Mouse (Mus musculus) heart, embryonic 14.5 days (tissue): ENCODE measurements around the gene Phlda2. TPM values are rescaled to one million over a fixed set of nuclear protein-coding genes. Genes with fewer than 3 reads are reported as not detected.

Experiments
- ATAC-seq: fragments of 200-750 bp; cut with Nextera tagmentation; 2 replicates; pipeline ENCODE4 v1.8.0; 2017; ENCODE audit warnings: low read depth, moderate TSS enrichment; ENCODE audit not compliant: insufficient number of reproducible peaks, insufficient read depth, low FRiP score
- H3K27ac ChIP-seq, 2 experiments: fragments of 200-500 bp in 1 of 2; fragments of 300-500 bp in 1 of 2; sonication (generic) in 1 of 2; replicated peaks in 1 of 2; 2 replicates each; pipeline ENCODE4 v1.5.1; 2012 to 2014; ENCODE audit warnings: low read depth in 2 of 2, low read length in 2 of 2, control low read depth in 1 of 2, mild to moderate bottlenecking in 1 of 2, mixed read lengths in 1 of 2; ENCODE audit not compliant: control insufficient read depth in 1 of 2, insufficient read depth in 1 of 2
- H3K27me3 ChIP-seq: fragments of 300-500 bp; sonication (generic); 2 replicates; pipeline ENCODE4 v1.6.1; 2014; ENCODE audit warnings: mild to moderate bottlenecking, low read length, control low read depth; ENCODE audit not compliant: control insufficient read depth, insufficient read depth
- H3K36me3 ChIP-seq: fragments of 300-500 bp; sonication (generic); 2 replicates; pipeline ENCODE4 v1.6.1; 2014; ENCODE audit warnings: mild to moderate bottlenecking, control low read depth, low read length, mixed read lengths; ENCODE audit not compliant: control insufficient read depth, insufficient read depth
- H3K4me1 ChIP-seq, 2 experiments: fragments of 200-500 bp in 1 of 2; fragments of 300-500 bp in 1 of 2; sonication (generic) in 1 of 2; 2 replicates each; pipeline ENCODE4 v1.6.1; 2012 to 2014; ENCODE audit warnings: low read length in 2 of 2, control low read depth in 1 of 2, mixed read lengths in 1 of 2; ENCODE audit not compliant: control insufficient read depth in 2 of 2, insufficient read depth in 2 of 2
- H3K4me2 ChIP-seq: fragments of 300-500 bp; sonication (generic); 2 replicates; pipeline ENCODE4 v1.6.1; 2014; ENCODE audit warnings: mild to moderate bottlenecking, low read length
- H3K4me3 ChIP-seq, 2 experiments: fragments of 200-500 bp in 1 of 2; fragments of 300-500 bp in 1 of 2; sonication (generic) in 1 of 2; 2 replicates each; pipeline ENCODE4 v1.5.1; 2012 to 2014; ENCODE audit warnings: low read length in 2 of 2, mild to moderate bottlenecking in 2 of 2, control low read depth in 1 of 2, low read depth in 1 of 2, moderate library complexity in 1 of 2; ENCODE audit not compliant: control insufficient read depth in 1 of 2, insufficient read depth in 1 of 2
- H3K9ac ChIP-seq: fragments of 300-500 bp; sonication (generic); 2 replicates; pipeline ENCODE4 v1.6.1; 2014; ENCODE audit warnings: mild to moderate bottlenecking, low read length
- H3K9me3 ChIP-seq: fragments of 300-500 bp; sonication (generic); 2 replicates; pipeline ENCODE4 v1.6.1; 2016; ENCODE audit warnings: low read length, control low read depth; ENCODE audit not compliant: control insufficient read depth
- WGBS: fragments of 180-500 bp; shearing (Covaris S2); extraction: QIAGEN DNeasy Blood & Tissue Kit; methylation state at CpG from one replicate; pipeline ENCODE4 v1.1.7; 2014; 5-methylcytosine and 5-hydroxymethylcytosine counted together
- polyA plus RNA-seq: library from polyadenylated mRNA; unstranded; fragments of >200 nt; fragmentation: Nextera tagmentation; extraction: Ambion mirVana; gene quantifications from 2 replicates; pipeline ENCODE4 v1.2.1, GENCODE M21; 2014

The Phlda2 gene
- polyA plus RNA-seq, 1 experiment from 2014 or later, result 0.63 TPM

DNA sequence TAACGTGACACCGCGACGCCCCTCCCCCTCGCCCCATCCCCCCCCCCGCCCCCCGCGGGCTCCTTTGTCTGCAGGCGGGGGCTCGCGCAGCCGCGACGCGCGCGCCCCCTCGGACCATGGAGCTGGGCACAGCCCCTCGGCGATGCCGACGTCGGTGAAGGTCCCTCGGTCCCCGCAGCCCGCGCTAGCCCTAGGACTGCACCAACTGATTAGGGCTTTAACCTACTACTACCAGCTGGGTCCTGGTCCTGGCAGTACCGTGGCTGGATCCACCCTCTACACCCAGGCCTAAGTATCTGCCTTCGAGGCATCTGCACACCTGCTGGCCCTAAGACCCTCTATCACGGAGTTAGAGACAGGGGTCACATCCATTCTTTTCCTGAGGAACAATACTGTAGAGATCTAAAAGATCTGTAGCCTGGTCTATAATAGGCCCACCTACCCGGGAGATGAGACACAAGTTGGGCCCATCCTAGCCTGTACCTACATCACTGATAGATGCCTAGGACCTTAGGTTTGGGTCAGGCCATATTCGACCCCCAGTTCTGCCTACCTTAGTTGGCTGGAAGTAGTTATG, 41.6 kb downstream of the Phlda2 start:
- ATAC-seq, result 0 out of 2 replicates have a peak, but pooled peaks have one; percentile 9
- peaks cover 15 to 27% of the 10 kb centered on the region in 2 experiments for H3K4me1 ChIP-seq
- peaks cover 4% of the 10 kb centered on the region; the same call in 1 of the 2 replicates for H3K9me3 ChIP-seq
- peak overlapping the region; percentile 40 to 68 for H3K4me3 ChIP-seq
- 42% methylated on average over 17 of the region's 32 CpGs for WGBS
- H3K9ac ChIP-seq, result peak overlapping the region; percentile 66
- peak overlapping the region; percentile 13 to 58 for H3K27ac ChIP-seq
- no peaks in the 10 kb centered on the region for H3K27me3 ChIP-seq
- peak overlapping the region; percentile 77 for H3K4me2 ChIP-seq
- no peaks in the 10 kb centered on the region for H3K36me3 ChIP-seq

DNA sequence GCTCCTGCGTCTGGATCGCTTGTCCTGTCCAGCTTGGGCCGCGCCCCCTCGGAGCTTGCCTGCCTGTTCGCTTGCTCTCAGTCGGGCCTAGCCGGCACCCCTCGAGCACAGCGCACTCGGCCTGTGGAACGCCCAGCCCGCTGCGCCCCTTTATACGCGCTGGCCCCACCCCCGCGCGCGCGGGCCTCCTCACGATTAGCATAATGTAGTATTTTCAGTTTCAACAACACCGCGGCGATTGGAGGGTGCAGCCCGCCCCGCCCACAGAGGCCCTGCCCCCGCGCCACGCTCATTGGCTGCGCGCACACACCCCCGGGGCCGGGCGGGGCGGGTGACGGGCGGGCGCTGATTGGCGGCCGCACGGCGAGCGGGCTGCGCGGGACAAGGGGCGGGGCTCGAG, 42.1 kb downstream of the Phlda2 start, which contains the start of gene Cdkn1c:
Gene Cdkn1c, minus strand, starts transcription at position 177 of the 400 bp plus-strand sequence.
- H3K4me3 ChIP-seq, result peak within 1 kb of the TSS; percentile 65 to 68
- peak within 1 kb of the TSS; percentile 77 for H3K4me2 ChIP-seq
- peaks cover 4% of the 10 kb centered on the region; the same call in 1 of the 2 replicates for H3K9me3 ChIP-seq
- H3K36me3 ChIP-seq, result no peaks in the 10 kb centered on the region
- no peaks in the 10 kb centered on the region for H3K27me3 ChIP-seq
- H3K4me1 ChIP-seq, result peaks cover 12 to 27% of the 10 kb centered on the region in 2 experiments
- H3K27ac ChIP-seq, result peak within 1 kb of the TSS; percentile 13 to 72
- peak; percentile 86 for ATAC-seq
- 27% methylated on average over 47 of the region's 48 CpGs for WGBS
- peak within 1 kb of the TSS; percentile 79 for H3K9ac ChIP-seq

DNA sequence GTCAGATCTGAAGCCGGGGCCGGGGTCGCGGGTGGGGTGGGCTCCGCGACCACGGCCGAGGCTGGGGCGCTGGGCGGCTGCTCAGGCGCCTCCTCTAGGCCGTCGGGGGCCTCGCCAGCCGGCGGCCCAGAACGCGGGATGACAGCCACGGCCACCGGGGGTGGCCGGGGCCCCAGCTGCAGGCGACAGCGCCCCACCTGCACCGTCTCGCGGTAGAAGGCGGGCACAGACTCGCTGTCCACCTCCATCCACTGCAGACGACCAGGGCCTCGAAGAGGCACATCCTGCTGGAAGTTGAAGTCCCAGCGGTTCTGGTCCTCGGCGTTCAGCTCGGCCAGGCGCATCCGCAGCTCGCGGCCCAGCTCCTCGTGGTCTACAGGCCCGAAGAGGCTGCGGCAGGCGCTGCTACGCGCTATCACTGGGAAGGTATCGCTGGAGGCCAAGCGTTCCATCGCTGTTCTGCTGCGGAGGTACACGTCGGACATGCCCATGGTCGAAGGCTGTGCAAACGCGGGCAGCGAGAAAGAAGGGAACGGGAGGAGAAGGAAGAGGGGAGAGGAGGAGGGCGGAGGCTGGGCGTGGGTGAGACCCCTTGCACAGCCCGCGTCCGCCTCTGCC, 42.6 kb downstream of the Phlda2 start:
- no peaks in the 10 kb centered on the region for H3K27me3 ChIP-seq

DNA sequence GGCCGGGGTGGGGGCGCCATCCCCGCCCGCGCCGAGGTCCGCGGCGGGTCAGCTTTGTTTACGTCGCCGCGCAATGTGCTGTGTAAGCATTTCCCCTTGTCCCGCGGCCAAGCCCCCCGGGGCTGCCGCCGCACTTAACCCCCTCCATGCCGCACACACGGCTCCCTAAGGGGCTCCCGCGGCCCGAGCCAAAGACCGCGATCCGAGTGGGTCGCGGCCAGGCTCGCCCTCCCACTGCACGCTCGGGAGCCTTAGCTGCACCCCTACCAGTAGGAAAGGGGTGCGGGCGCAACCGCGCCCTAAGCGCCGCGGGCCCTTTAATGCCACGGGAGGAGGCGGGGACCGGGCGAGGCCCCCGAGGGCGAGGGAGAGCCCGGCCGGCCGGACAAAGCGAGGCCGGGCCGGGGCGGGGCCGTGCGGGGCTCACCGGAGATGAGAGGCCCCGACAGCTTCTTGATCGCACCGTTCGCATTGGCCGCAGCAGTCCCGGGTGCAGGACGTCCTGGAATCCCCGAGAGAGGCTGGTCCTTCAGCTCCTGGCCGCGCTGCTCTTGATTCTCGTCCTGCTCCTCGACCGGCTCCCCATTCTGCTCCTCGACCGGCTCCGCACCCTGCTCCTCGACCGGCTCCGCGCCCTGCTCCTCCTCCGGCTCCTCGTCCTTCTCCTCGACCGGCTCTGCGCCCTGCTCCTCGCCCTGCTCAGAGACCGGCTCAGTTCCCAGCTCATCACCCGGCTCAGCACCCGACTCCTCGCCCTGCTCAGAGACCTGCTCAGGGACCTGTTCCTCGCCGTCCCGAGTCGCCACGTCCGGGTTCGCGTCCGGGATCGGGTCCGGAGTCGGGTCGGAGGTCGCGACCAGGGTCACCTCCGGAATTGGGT, 43.4 kb downstream of the Phlda2 start:
- 19% methylated on average over 87 of the region's 100 CpGs for WGBS
- peak overlapping the region; percentile 79 for H3K9ac ChIP-seq
- no peaks in the 10 kb centered on the region for H3K27me3 ChIP-seq
- ATAC-seq, result peak; percentile 8; the same call in 1 of the 2 replicates
- H3K4me2 ChIP-seq, result peak overlapping the region; percentile 77
- H3K4me3 ChIP-seq, result peak overlapping the region; percentile 65 to 68
- H3K4me1 ChIP-seq, result peaks cover 4 to 18% of the 10 kb centered on the region in 2 experiments; a peak in 3 of 4 replicates
- peak overlapping the region; percentile 14 to 72 for H3K27ac ChIP-seq
- peaks cover 4% of the 10 kb centered on the region; the same call in 1 of the 2 replicates for H3K9me3 ChIP-seq
- H3K36me3 ChIP-seq, result no peaks in the 10 kb centered on the region

More for the DNA sequence above, 42.6 kb downstream of the Phlda2 start:
- Histone ChIP-seq H3K4me1 (peaks cover 11 to 26% of the 10 kb centered on the region in 2 experiments; a peak in 3 of 4 replicates), H3K36me3 (no peaks in the 10 kb centered on the region), H3K9ac (peak overlapping the region; percentile 79), H3K4me2 (peak overlapping the region; percentile 77), H3K27ac (peak overlapping the region; percentile 8 to 72; a peak in 3 of 4 replicates), H3K4me3 (peak overlapping the region; percentile 65 to 68), H3K9me3 (peaks cover 4% of the 10 kb centered on the region; the same call in 1 of the 2 replicates)
- no peak for ATAC-seq
- 30% methylated on average over 58 of the region's 60 CpGs for WGBS

DNA sequence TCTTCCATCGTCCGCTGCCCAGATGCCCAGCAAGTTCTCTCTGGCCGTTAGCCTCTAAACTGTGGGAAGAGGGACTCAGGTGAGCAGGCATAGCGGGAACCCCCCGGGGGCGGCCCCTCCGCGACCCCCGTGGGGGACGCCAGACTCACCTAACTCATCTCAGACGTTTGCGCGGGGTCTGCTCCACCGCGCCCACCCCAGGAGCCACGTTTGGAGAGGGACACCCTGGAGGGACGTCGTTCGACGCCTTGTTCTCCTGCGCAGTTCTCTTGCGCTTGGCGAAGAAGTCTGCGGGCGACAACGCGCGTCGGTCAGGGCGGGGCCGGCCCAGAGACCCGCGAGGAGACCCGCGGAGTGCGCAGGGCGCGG, 44.0 kb downstream of the Phlda2 start:
- Histone ChIP-seq H3K4me1 (peaks cover 4 to 12% of the 10 kb centered on the region in 2 experiments; a peak in 3 of 4 replicates), H3K4me3 (peak overlapping the region; percentile 65 to 68), H3K9ac (peak overlapping the region; percentile 79), H3K36me3 (no peaks in the 10 kb centered on the region), H3K27ac (peak overlapping the region; percentile 3 to 72; a peak in 2 of 4 replicates), H3K27me3 (no peaks in the 10 kb centered on the region), H3K4me2 (peak overlapping the region; percentile 77), H3K9me3 (peaks cover 4% of the 10 kb centered on the region; the same call in 1 of the 2 replicates)
- WGBS, result 10% methylated on average over 38 of the region's 38 CpGs
- ATAC-seq, result no peak

Other genes with a start within 250 kb of the Phlda2 start
- gene Cdkn1c, start 42.1 kb downstream of the Phlda2 start, polyA plus RNA-seq, result 614 and 794 TPM in 2 replicates
- gene Slc22a18, start 29.4 kb downstream of the Phlda2 start, polyA plus RNA-seq, result 0.54 and 1.1 TPM in 2 replicates
- 108 and 114 TPM in 2 replicates for gene Nap1l4, start 46.0 kb upstream of the Phlda2 start, polyA plus RNA-seq
- 24.3 and 24.5 TPM in 2 replicates for gene Cars, start 96.9 kb upstream of the Phlda2 start, polyA plus RNA-seq
- gene Tnfrsf26, start 125.6 kb upstream of the Phlda2 start, polyA plus RNA-seq, result 0.63 and 0.80 TPM in 2 replicates
- gene Tnfrsf22, start 146.5 kb upstream of the Phlda2 start, polyA plus RNA-seq, result 4.0 and 4.6 TPM in 2 replicates
- 1.3 and 2.2 TPM in 2 replicates for gene Tnfrsf23, start 182.7 kb upstream of the Phlda2 start, polyA plus RNA-seq